25 mouse cellular contexts compared by ENCODE assay signal in the genomic region with DNA sequence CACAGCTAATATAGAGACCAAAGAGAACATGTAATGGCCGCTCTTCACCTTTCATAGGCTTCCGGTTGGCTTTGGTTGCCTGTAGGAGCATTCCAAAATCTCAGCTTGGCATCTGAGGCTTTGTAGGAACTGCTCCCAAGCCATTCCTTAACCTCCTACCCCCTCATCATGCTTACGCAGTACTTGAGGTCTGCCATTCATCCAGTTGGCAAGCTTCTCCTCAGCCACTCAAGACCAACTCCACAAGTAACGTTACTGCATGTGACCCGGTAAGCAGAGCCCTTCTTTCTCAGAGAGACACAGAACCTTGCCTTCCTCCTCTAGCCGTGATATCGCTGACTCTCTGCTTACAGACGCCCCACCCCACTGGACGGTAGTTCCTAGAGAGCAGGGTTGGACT.
"Had no signal": no experiment of that assay in that cellular context is flagged by ENCODE, and none has a peak within 500 bp of the region (broad histone marks: within the 10 kb centered on the region; RNA-seq: fewer than 3 reads in every experiment).

No protein-coding gene starts in this region.

- H3K9me3 ChIP-seq: forebrain, embryonic 15.5 days; heart, embryonic 12.5 days; hindbrain, embryonic 10.5 days; hindbrain, embryonic 12.5 days; hindbrain, embryonic 15.5 days; kidney, embryonic 15.5 days; limb, embryonic 13.5 days; limb, embryonic 15.5 days had no signal

- DNase-seq: forebrain, postnatal 0 days; gastrocnemius, postnatal 10 days; gastrocnemius, postnatal 25 days; heart, adult 2 months; heart, postnatal 10 days; heart, postnatal 4 days; kidney, adult 11 months; kidney, adult 2 months; kidney, adult 9 months; kidney, postnatal 14 days; kidney, postnatal 36 days; layer of hippocampus, adult 9-11 months; layer of hippocampus, postnatal 36 days; left cerebral cortex, postnatal 4 days had no signal

- ATAC-seq: forebrain, embryonic 15.5 days; forebrain, postnatal 0 days; hindbrain, postnatal 0 days; intestine, embryonic 16.5 days had no signal

- H3K27ac ChIP-seq: forebrain, embryonic 15.5 days; heart, adult 2 months; hindbrain, embryonic 10.5 days; hindbrain, embryonic 12.5 days; hindbrain, embryonic 15.5 days; hindbrain, postnatal 0 days; kidney, embryonic 15.5 days; kidney, postnatal 0 days; limb, embryonic 13.5 days; limb, embryonic 15.5 days had no signal

- H3K4me3 ChIP-seq: forebrain, embryonic 15.5 days; heart, adult 2 months; heart, embryonic 12.5 days; hindbrain, embryonic 10.5 days; hindbrain, embryonic 12.5 days; hindbrain, embryonic 15.5 days; kidney, embryonic 15.5 days; limb, embryonic 13.5 days; limb, embryonic 15.5 days had no signal

- H3K27me3 ChIP-seq: forebrain, embryonic 15.5 days; hindbrain, embryonic 12.5 days; hindbrain, embryonic 15.5 days; kidney, embryonic 15.5 days; limb, embryonic 13.5 days; limb, embryonic 15.5 days had no signal

- H3K9ac ChIP-seq: forebrain, embryonic 15.5 days; forebrain, postnatal 0 days; heart, embryonic 12.5 days; hindbrain, embryonic 12.5 days; hindbrain, embryonic 15.5 days; kidney, embryonic 15.5 days; limb, embryonic 13.5 days; limb, embryonic 15.5 days had no signal

- H3K36me3 ChIP-seq: forebrain, embryonic 15.5 days; heart, embryonic 12.5 days; hindbrain, embryonic 10.5 days; hindbrain, embryonic 12.5 days; hindbrain, embryonic 15.5 days; kidney, embryonic 15.5 days; limb, embryonic 13.5 days; limb, embryonic 15.5 days had no signal

- H3K4me2 ChIP-seq: forebrain, embryonic 15.5 days; heart, embryonic 12.5 days; hindbrain, embryonic 12.5 days; hindbrain, embryonic 15.5 days; kidney, embryonic 15.5 days; limb, embryonic 13.5 days; limb, embryonic 15.5 days had no signal
